Comparison of ENCODE assay signal across 23 mouse cellular contexts in the genomic region with DNA sequence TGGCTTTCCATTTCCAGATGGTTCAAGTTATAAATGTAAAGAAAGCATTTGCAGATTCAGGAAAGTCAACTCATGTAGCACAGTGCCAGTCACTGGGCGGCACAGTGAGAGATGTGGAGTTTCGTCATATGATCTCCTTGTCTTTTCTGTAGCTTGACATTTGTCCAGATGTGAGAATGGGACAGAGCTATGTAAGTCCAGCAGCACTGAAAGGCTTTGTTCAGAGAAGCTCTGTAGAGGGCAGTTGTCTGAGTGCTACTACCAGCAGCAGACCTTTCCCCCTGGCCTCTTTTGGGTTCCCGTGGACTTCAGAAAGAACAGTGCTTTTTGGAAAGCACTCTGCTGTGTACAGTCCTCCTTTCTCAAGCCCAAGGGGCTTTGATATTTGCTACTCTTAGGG. TPM values are rescaled to one million over a fixed set of nuclear protein-coding genes. Genes with fewer than 3 reads are reported as not detected.
DNase-seq lines count a peak whose midpoint lies in the region; ATAC-seq and TF ChIP-seq lines count a peak whose summit lies in the region.
"Had no signal": no experiment of that assay in that cellular context is flagged by ENCODE, and none has a peak within 500 bp of the region (broad histone marks: within the 10 kb centered on the region; RNA-seq: fewer than 3 reads in every experiment).

No protein-coding gene starts in this region.

- peak overlapping the region; percentile 59; the same call in 1 of the 2 replicates for H3K27ac ChIP-seq in cerebellum, adult 2 months (ENCODE audit: insufficient read depth, low read length)
- peak overlapping the region; percentile 73 for H3K27ac ChIP-seq in left cerebral cortex, adult 2 months
- H3K27ac ChIP-seq: heart, embryonic 15.5 days; hindbrain, embryonic 13.5 days; kidney, embryonic 15.5 days; limb, embryonic 13.5 days; liver, embryonic 12.5 days; midbrain, embryonic 10.5 days had no signal

- no peak for TF ChIP-seq CTCF in cerebellum, adult 2 months (IDR thresholded peaks at IDR 0.05; ENCODE audit: borderline replicate concordance, insufficient read depth, low read depth, low read length)
- TF ChIP-seq CTCF in left cerebral cortex, adult 2 months (IDR thresholded peaks at IDR 0.05) = no peak

- H3K4me3 ChIP-seq in cerebellum, adult 2 months (replicated peaks; ENCODE audit: insufficient read depth, low read depth, low read length) = no peak overlapping the region
- H3K4me3 ChIP-seq in left cerebral cortex, adult 2 months = no peak overlapping the region
- H3K4me3 ChIP-seq: heart, embryonic 15.5 days; hindbrain, embryonic 13.5 days; kidney, embryonic 15.5 days; limb, embryonic 13.5 days; liver, embryonic 12.5 days; midbrain, embryonic 10.5 days; myocyte had no signal

- peak; percentile 57; the same call in 1 of the 2 replicates for ATAC-seq in frontal cortex, adult (ENCODE audit: low TSS enrichment)
- ATAC-seq: liver, embryonic 12.5 days; midbrain, embryonic 16.5 days had no signal

- no peaks in the 10 kb centered on the region for H3K27me3 ChIP-seq in cerebellum, adult 2 months (ENCODE audit: control insufficient read depth, insufficient read depth, low read length)
- H3K27me3 ChIP-seq: heart, embryonic 15.5 days; hindbrain, embryonic 13.5 days; kidney, embryonic 15.5 days; limb, embryonic 13.5 days; liver, embryonic 12.5 days had no signal

- no peak for TF ChIP-seq POLR2A in cerebellum, adult 2 months (IDR thresholded peaks at IDR 0.05; ENCODE audit: borderline replicate concordance, insufficient read depth, low read length)

- no peaks in the 10 kb centered on the region for H3K4me1 ChIP-seq in cerebellum, adult 2 months (ENCODE audit: control insufficient read depth, insufficient read depth, low read length)
- H3K4me1 ChIP-seq: heart, embryonic 15.5 days; hindbrain, embryonic 13.5 days; kidney, embryonic 15.5 days; liver, embryonic 12.5 days; midbrain, embryonic 10.5 days had no signal

- WGBS in cerebellum, adult 2 months = 84% methylated on average over 3 of the region's 3 CpGs

- intact Hi-C loops in left cerebral cortex, adult 2 months (cut with DNase I) = no loop called here
- intact Hi-C loops in left cerebral cortex, postnatal 14 days (cut with DNase I) = no loop called here

- DNase-seq in cerebellum, adult 2 months = peak in 1 of 2 experiments; percentile 16
- no peak for DNase-seq in cerebellum, postnatal 14 days
- DNase-seq in frontal cortex, postnatal 10 days (ENCODE audit: low spot score in 2 of 2) = no peak
- no peak for DNase-seq in left cerebral cortex, adult 2 months (ENCODE audit: extremely low spot score in 1 of 2, low spot score in 2 of 2)
- DNase-seq in left cerebral cortex, postnatal 14 days (ENCODE audit: low spot score in 2 of 2) = no peak
- peak; percentile 74 for DNase-seq in telencephalon, adult 2 months (ENCODE audit: low read depth, low spot score)
- DNase-seq in testis, postnatal 10 days (ENCODE audit: low spot score) = no peak
- DNase-seq: adrenal gland, postnatal 14 days; forebrain, postnatal 0 days; heart, postnatal 36 days; kidney, adult 11 months; kidney, postnatal 36 days; lung, adult 18-20 months; lung, postnatal 10 days had no signal

RNA-seq across cellular contexts. Expression of a gene that starts 34.1 kb away (rescaled TPM):
- polyA plus RNA-seq in cerebellum, adult 2 months (2012; rRNA removed) = 35.1 and 40.4 TPM in 2 replicates
- 10 to 100 TPM; 33.3 to 33.9 TPM for total RNA-seq in left cerebral cortex, adult 2 months (2021)
- 10 to 100 TPM; 28.2 to 31.3 TPM for total RNA-seq in left cerebral cortex, postnatal 14 days (2021)

RNA-seq across cellular contexts. Expression of a gene that starts 54.0 kb away (rescaled TPM):
- polyA plus RNA-seq in cerebellum, adult 2 months (2012; rRNA removed) = 77.8 and 84.1 TPM in 2 replicates
- total RNA-seq in left cerebral cortex, adult 2 months (2021) = 100 to 1,000 TPM; 114 to 129 TPM
- total RNA-seq in left cerebral cortex, postnatal 14 days (2021) = 100 to 1,000 TPM; 128 to 135 TPM
